Mouse (Mus musculus) kidney, adult 2 months (tissue): ENCODE results near the gene Tenm4.

Source experiments
- CTCF ChIP-seq: fragments of 200-500 bp; conservative IDR thresholded peaks from 2 replicates; pipeline ENCODE4 v1.5.1; 2011; ENCODE audit warnings: low read depth, mild to moderate bottlenecking, control low read depth, low read length, moderate library complexity, mixed read lengths; ENCODE audit not compliant: insufficient read depth, insufficient read length
- POLR2A ChIP-seq: fragments of 200-500 bp; IDR thresholded peaks from one replicate; pipeline ENCODE4 v1.6.1; 2011; ENCODE audit warnings: low read depth, low read length, control low read depth

GRCm38 (mm10) chr7:96740631-96741030, 569.6 kb downstream of the Tenm4 start:
- TF ChIP-seq CTCF, result no peak
- TF ChIP-seq POLR2A, result no peak
